Mouse (Mus musculus) intestine, embryonic 14.5 days (tissue): ENCODE results near the gene 4921507P07Rik. TPM values are rescaled to one million over a fixed set of nuclear protein-coding genes. Genes with fewer than 3 reads are reported as not detected.
"Not testable (repeated sequence)": the region's sequence is repeated elsewhere in the genome, so short reads cannot be mapped to it uniquely, and the experiment has no call there.

Source experiments
- ATAC-seq: fragments of 200-750 bp; cut with Nextera tagmentation; replicated peaks from 2 replicates; pipeline ENCODE4 v1.8.0; 2017; ENCODE audit warnings: low read depth, moderate number of reproducible peaks, moderate TSS enrichment, moderate library complexity; ENCODE audit not compliant: low FRiP score, low TSS enrichment
- DNase-seq: peaks from one replicate; pipeline ENCODE4 v3.0.0-alpha.2; 2018; ENCODE audit warnings: low spot score
- H3K27ac ChIP-seq: fragments of 300-500 bp; sonication (generic); 2 replicates; pipeline ENCODE4 v1.5.1; 2014; ENCODE audit warnings: low read depth, mild to moderate bottlenecking, control low read depth
- H3K27me3 ChIP-seq: fragments of 300-500 bp; sonication (generic); replicated peaks from 2 replicates; pipeline ENCODE4 v1.6.1; 2014; ENCODE audit warnings: low read length, control low read depth; ENCODE audit not compliant: control insufficient read depth, insufficient read depth
- H3K36me3 ChIP-seq: fragments of 300-500 bp; sonication (generic); 2 replicates; pipeline ENCODE4 v1.6.1; 2014; ENCODE audit warnings: low read length, control low read depth; ENCODE audit not compliant: control insufficient read depth, insufficient read depth
- H3K4me1 ChIP-seq: fragments of 300-500 bp; sonication (generic); replicated peaks from 2 replicates; pipeline ENCODE4 v1.6.1; 2014; ENCODE audit warnings: low read length, control low read depth, mixed read lengths; ENCODE audit not compliant: control insufficient read depth, insufficient read depth
- H3K4me2 ChIP-seq: fragments of 300-500 bp; sonication (generic); 2 replicates; pipeline ENCODE4 v1.6.1; 2014; ENCODE audit warnings: low read length
- H3K4me3 ChIP-seq: fragments of 300-500 bp; sonication (generic); 2 replicates; pipeline ENCODE4 v1.5.1; 2014; ENCODE audit warnings: low read depth, low read length, control low read depth, mixed read lengths
- H3K9ac ChIP-seq: fragments of 300-500 bp; sonication (generic); 2 replicates; pipeline ENCODE4 v1.6.1; 2014; ENCODE audit warnings: mild to moderate bottlenecking, low read length
- H3K9me3 ChIP-seq: fragments of 300-500 bp; sonication (generic); 2 replicates; pipeline ENCODE4 v1.6.1; 2016; ENCODE audit warnings: low read length, control low read depth; ENCODE audit not compliant: control insufficient read depth
- WGBS: fragments of 180-500 bp; shearing (Covaris S2); extraction: QIAGEN DNeasy Blood & Tissue Kit; methylation state at CpG from one replicate; pipeline ENCODE4 v1.1.7; 2014; 5-methylcytosine and 5-hydroxymethylcytosine counted together
- polyA plus RNA-seq: library from polyadenylated mRNA; unstranded; fragments of >200 nt; fragmentation: Nextera tagmentation; extraction: Ambion mirVana; gene quantifications from 2 replicates; pipeline ENCODE4 v1.2.1, GENCODE M21; 2014

4921507P07Rik gene
- polyA plus RNA-seq, 1 experiment from 2014 or later, result 0.69 TPM

DNA sequence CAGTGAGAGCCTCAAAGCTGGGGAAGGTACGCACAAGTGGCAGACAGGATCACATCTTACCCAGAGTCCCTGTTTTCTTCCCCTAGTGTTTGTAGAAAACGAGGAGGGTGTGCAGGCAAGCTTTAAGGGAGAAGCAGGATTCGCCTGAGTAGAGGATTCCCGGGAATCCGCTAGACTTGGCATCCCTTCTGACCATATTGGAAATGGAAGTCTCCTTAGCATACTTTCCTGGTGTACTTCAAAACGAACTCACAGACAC lies 29.5 kb downstream of the 4921507P07Rik start:
- Histone ChIP-seq H3K36me3 (peaks cover 17% of the 10 kb centered on the region), H3K4me3 (peak overlapping the region; percentile 90), H3K4me1 (0 out of 2 replicates have a peak, but pooled peaks cover 8% of the 10 kb centered on the region), H3K9ac (peak overlapping the region; percentile 85), H3K27ac (peak overlapping the region; percentile 86), H3K4me2 (peak overlapping the region; percentile 77), H3K9me3 (no peaks in the 10 kb centered on the region), H3K27me3 (no peaks in the 10 kb centered on the region)
- no peak for ATAC-seq
- 9% methylated on average over 6 of the region's 6 CpGs for WGBS
- no peak for DNase-seq

DNA sequence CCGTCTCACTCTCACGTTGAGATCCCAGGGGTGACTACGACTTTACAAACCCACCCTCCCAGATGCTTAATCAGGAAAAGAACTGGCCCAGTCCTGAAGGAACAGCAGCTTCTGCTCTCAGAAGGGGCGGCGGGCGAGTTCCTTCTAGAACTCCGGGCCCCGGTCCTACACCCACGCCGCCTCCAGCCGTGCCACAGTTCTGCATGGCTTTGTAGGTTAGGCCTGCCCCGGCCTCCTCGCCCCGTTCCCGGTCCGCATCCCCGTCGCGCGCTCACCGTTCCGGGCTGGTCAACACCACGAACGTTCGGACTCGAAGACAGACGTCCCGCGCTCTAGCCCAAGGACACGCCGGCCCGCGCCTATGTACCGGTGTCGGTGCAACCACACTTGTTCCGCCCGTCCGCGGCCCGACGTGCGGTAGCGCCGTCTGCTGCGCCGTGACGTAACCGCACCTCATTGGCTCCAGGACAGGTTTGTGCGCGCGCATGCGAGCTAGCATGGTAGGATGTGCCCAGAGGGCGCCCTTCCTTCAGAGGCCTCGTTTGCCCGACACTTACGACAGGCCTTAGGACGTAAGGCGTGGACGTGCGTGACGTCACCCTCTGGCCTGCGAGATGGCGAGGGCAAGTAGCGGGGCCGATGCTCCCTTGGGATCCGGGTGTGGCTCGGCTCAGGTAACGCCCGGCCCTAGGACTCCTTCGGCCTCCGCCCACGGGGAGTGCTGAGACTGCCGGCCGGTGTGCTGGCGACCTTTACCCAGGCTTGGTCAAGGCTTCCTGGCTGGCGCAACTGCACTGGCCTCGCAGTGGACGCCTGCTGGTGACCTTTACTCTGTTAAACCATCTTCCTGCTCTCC lies 30.1 kb downstream of the 4921507P07Rik start, which contains the start of gene Cycs:
Cycs (minus strand) TSS at position 398 of the 856 bp plus-strand sequence.
- peak; percentile 97 for ATAC-seq
- H3K27ac ChIP-seq, result peak within 1 kb of the TSS; percentile 86
- under 1% methylated on average over 78 of the region's 78 CpGs for WGBS

DNA sequence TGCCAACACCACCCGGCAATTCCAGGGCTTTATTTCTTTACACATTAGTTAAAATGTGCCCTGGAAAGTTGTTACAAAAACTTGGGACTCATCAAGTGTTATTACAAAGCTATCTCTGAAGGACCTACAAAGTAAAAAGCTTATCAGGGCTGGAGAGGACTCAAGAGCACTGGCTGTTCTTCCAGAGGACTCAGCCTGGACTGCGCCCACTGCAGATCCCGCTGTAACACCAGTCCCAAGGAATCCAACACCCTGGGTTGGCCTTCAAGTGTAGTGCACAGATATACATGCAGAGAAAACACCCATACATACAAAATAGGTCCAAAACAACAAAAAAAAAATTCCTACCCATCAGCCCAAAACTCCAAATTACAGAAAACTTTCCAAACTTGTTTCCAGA lies 32.8 kb downstream of the 4921507P07Rik start:
- 0 out of 2 replicates have a peak, but pooled peaks cover 8% of the 10 kb centered on the region for H3K4me1 ChIP-seq
- H3K27ac ChIP-seq, result no peak overlapping the region
- H3K36me3 ChIP-seq, result peaks cover 17% of the 10 kb centered on the region
- H3K9ac ChIP-seq, result no peak overlapping the region
- ATAC-seq (no peak), DNase-seq (no peak)
- WGBS, result 95% methylated on average over 3 of the region's 3 CpGs
- H3K9me3 ChIP-seq, result no peaks in the 10 kb centered on the region
- H3K27me3 ChIP-seq, result no peaks in the 10 kb centered on the region
- H3K4me3 ChIP-seq, result no peak overlapping the region
- H3K4me2 ChIP-seq, result no peak overlapping the region

More for the DNA sequence above, 30.1 kb downstream of the 4921507P07Rik start, which contains the start of gene Cycs:
- Histone ChIP-seq H3K9me3 (no peaks in the 10 kb centered on the region), H3K4me2 (peak within 1 kb of the TSS; percentile 77), H3K36me3 (peaks cover 17% of the 10 kb centered on the region), H3K9ac (peak within 1 kb of the TSS; percentile 85), H3K27me3 (no peaks in the 10 kb centered on the region), H3K4me1 (0 out of 2 replicates have a peak, but pooled peaks cover 8% of the 10 kb centered on the region), H3K4me3 (peak within 1 kb of the TSS; percentile 90)
- peak; percentile 99 for DNase-seq

DNA sequence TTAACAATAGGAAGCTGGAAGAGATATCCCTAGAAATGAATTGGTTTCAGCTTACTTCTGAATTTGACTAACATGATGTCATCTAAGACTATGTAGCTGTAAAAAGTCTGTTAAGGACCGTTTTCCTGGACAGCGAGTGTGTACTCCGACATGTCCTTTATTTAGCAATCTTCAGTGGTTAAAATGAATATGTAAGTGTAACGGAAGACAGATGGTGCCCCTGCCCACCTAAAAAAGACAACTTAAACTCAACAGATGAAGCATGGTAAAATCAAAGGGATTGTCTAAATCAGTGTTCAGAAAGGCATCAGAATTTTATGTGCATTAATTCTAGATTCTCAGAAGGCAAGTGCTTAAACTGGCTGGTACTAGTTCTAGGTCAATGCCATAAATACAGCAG lies 34.0 kb downstream of the 4921507P07Rik start:
- 91% methylated on average over 4 of the region's 4 CpGs for WGBS
- no peak overlapping the region for H3K4me3 ChIP-seq
- H3K27ac ChIP-seq, result no peak overlapping the region
- H3K4me2 ChIP-seq, result no peak overlapping the region
- no peaks in the 10 kb centered on the region for H3K27me3 ChIP-seq
- ATAC-seq (no peak), DNase-seq (no peak)
- no peaks in the 10 kb centered on the region for H3K9me3 ChIP-seq
- no peak overlapping the region for H3K9ac ChIP-seq
- H3K4me1 ChIP-seq, result 0 out of 2 replicates have a peak, but pooled peaks cover 8% of the 10 kb centered on the region
- H3K36me3 ChIP-seq, result peaks cover 17% of the 10 kb centered on the region

DNA sequence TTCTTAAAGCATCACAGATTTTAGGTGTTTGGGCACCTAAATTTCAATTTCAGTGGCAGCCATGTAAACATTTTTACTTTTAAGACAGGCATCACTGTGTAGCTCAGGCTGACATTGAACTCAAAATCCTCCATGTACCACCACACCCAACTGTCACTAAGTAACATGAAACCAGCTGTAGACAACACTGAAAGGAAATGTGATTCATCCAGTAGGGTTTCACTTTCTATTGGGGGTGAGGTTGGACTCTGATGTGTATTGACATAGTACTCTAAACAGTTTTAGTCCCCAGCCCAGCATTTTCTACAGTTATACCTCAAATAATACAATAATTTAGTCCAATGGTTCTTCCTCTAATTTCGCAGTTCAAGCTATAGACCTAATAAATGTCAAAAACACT lies 35.7 kb downstream of the 4921507P07Rik start:
- DNase-seq (no peak), ATAC-seq (no peak)
- Histone ChIP-seq H3K36me3 (peaks cover 17% of the 10 kb centered on the region), H3K9me3 (no peaks in the 10 kb centered on the region), H3K4me1 (0 out of 2 replicates have a peak, but pooled peaks cover 5% of the 10 kb centered on the region), H3K4me3 (no peak overlapping the region), H3K27me3 (no peaks in the 10 kb centered on the region), H3K9ac (no peak overlapping the region), H3K27ac (no peak overlapping the region), H3K4me2 (no peak overlapping the region)
- WGBS, result 87% methylated on average over 1 of the region's 1 CpGs

DNA sequence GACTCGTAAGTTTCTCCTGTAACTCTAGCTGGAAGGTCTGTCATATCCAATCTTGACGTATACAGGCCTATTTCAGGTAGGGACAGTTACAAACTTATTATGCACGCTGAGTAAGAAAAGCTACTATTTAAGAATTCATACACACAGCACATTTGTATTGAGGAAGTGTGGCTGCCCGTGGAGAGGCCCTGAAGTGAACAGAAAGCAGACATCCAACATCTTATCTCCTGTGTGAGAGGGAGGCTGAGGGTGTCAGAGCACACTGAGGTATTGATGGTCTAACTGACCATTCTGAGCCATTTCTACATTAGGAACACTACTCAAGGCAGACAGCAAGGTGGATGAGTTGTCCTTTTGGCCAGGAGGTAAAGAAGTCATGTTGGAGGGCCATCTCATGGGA lies 37.6 kb downstream of the 4921507P07Rik start:
- H3K4me2 ChIP-seq, result no peak overlapping the region
- no peak for DNase-seq
- no peaks in the 10 kb centered on the region for H3K4me1 ChIP-seq
- WGBS, result 78% methylated on average over 4 of the region's 4 CpGs
- H3K9me3 ChIP-seq, result no peaks in the 10 kb centered on the region
- peaks cover 13% of the 10 kb centered on the region; the same call in 1 of the 2 replicates for H3K36me3 ChIP-seq
- H3K4me3 ChIP-seq, result no peak overlapping the region
- no peak for ATAC-seq
- no peak overlapping the region for H3K9ac ChIP-seq
- H3K27ac ChIP-seq, result no peak overlapping the region
- no peaks in the 10 kb centered on the region for H3K27me3 ChIP-seq

DNA sequence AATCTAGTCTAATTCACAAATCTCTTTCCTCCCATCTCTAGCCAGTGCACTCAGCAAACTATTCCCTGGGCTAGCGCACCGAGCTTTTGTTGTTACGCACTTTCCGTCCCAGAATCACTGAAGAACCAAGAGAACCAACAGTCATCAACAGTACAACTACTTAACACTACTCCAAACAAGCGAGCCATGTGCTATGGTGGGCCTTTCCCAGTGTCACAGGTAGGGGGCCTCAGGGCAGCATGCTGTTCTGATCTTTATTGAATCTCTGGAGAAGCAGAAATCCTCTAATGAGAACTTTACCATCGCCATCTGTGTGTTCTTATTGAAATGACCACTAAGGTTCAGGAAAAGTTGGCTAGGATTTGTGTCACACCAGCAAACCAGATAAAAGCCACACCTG lies 38.9 kb downstream of the 4921507P07Rik start:
- WGBS, result 88% methylated on average over 6 of the region's 6 CpGs
- Histone ChIP-seq H3K27me3 (no peaks in the 10 kb centered on the region), H3K4me3 (no peak overlapping the region), H3K36me3 (0 out of 2 replicates have a peak, but pooled peaks cover under 1% of the 10 kb centered on the region), H3K4me1 (no peaks in the 10 kb centered on the region), H3K9me3 (no peaks in the 10 kb centered on the region), H3K9ac (no peak overlapping the region), H3K4me2 (no peak overlapping the region), H3K27ac (no peak overlapping the region)
- no peak for ATAC-seq
- DNase-seq, result no peak

DNA sequence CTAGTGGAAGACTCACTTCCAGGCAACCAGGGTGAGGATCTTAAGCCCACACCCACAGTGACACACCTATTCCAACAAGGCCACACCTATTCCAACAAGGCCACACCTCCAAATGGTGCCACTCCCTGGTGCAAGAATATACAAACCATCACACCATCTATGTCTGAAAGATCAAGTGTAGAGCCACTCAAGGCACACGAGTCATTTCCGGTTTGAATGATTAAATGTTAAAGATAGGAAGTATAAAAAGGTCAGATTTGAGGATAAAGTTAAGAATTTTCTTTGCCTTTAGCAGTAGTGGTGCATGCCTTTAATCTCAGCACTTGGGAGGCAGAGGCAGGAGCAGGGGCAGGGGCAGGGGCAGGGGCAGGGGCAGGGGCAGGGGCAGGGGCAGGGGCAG lies 42.2 kb downstream of the 4921507P07Rik start:
- not testable (repeated sequence) for ATAC-seq, H3K4me3 ChIP-seq, H3K4me2 ChIP-seq, H3K9ac ChIP-seq, H3K27ac ChIP-seq, H3K9me3 ChIP-seq, H3K27me3 ChIP-seq, H3K36me3 ChIP-seq, DNase-seq, H3K4me1 ChIP-seq
- WGBS, result 75% methylated on average over 2 of the region's 2 CpGs
